9 mouse cellular contexts compared by ENCODE assay signal in the genomic region with DNA sequence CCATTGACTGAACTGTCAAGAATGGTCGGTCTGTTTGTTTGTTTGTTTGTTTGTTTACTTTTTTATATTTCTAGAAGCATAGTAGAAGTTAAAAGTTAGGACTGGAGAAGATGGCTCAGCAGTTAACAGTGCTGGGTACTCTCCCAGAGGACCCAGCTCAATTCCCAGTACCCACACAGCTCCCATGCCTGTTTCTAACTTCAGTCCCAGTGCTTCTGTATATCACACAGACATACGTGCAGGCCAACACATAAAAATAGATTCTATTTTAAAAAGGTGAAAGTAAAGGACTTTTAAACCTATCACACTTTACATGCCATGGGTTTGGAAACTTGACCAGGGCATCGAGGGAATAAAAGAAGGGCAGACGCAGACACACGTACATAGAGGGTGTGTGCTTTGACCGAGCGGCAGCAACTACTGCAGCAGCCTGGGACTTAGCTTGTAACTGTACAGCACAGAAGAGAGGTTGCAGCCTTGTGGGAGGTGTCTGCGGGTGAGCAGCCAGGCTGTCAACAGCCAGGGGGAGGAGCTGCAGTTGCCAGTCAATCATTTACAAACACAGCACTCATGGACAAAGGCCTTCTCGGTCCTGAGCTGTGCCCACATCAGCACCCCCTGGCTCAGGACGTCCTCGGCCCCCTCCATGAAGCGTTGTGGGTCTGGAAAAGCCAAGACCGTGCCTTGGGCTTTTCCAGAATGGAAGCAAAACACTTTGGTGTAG. TPM values are rescaled to one million over a fixed set of nuclear protein-coding genes. Genes with fewer than 3 reads are reported as not detected.
DNase-seq lines count a peak whose midpoint lies in the region; ATAC-seq lines count a peak whose summit lies in the region.
"Had no signal": no experiment of that assay in that cellular context is flagged by ENCODE, and none has a peak within 500 bp of the region (broad histone marks: within the 10 kb centered on the region; RNA-seq: fewer than 3 reads in every experiment).

No protein-coding gene starts in this region.

- peak; percentile 43 for DNase-seq in cerebellum, adult 9-10 months
- no peak for DNase-seq in cerebellum, adult 11 months
- DNase-seq in hindbrain, embryonic 10.5 days (ENCODE audit: low spot score) = peak; percentile 49
- DNase-seq in spleen, adult 18-20 months = no peak

- H3K4me3 ChIP-seq in embryonic facial prominence, embryonic 12.5 days = no peak overlapping the region
- peak overlapping the region; percentile 51 for H3K4me3 ChIP-seq in hindbrain, embryonic 10.5 days
- H3K4me3 ChIP-seq in limb, embryonic 13.5 days = no peak overlapping the region
- peak overlapping the region; percentile 67 for H3K4me3 ChIP-seq in midbrain, embryonic 16.5 days (ENCODE audit: low read depth, low read length)

- H3K27me3 ChIP-seq in embryonic facial prominence, embryonic 12.5 days = no peaks in the 10 kb centered on the region
- no peaks in the 10 kb centered on the region for H3K27me3 ChIP-seq in hindbrain, embryonic 10.5 days (ENCODE audit: insufficient read depth, poor library complexity, severe bottlenecking)
- no peaks in the 10 kb centered on the region for H3K27me3 ChIP-seq in limb, embryonic 13.5 days
- H3K27me3 ChIP-seq in midbrain, embryonic 16.5 days (ENCODE audit: control insufficient read depth, insufficient read depth, low read depth, low read length) = no peaks in the 10 kb centered on the region

- H3K4me2 ChIP-seq in embryonic facial prominence, embryonic 12.5 days (replicated peaks) = peak overlapping the region; percentile 1; the same call in 1 of the 2 replicates
- H3K4me2 ChIP-seq in limb, embryonic 13.5 days (replicated peaks) = peak overlapping the region; percentile 31; the same call in 1 of the 2 replicates
- peak overlapping the region; percentile 83 for H3K4me2 ChIP-seq in midbrain, embryonic 16.5 days (ENCODE audit: low read length)

- 39% methylated on average over 13 of the region's 13 CpGs for WGBS in embryonic facial prominence, embryonic 12.5 days
- 30% methylated on average over 13 of the region's 13 CpGs for WGBS in hindbrain, embryonic 10.5 days
- 42% methylated on average over 13 of the region's 13 CpGs for WGBS in limb, embryonic 13.5 days
- WGBS in midbrain, embryonic 16.5 days = 21% methylated on average over 13 of the region's 13 CpGs

- no peak overlapping the region for H3K27ac ChIP-seq in embryonic facial prominence, embryonic 12.5 days
- peak overlapping the region; percentile 76 for H3K27ac ChIP-seq in hindbrain, embryonic 10.5 days
- H3K27ac ChIP-seq in limb, embryonic 13.5 days = no peak overlapping the region
- H3K27ac ChIP-seq in midbrain, embryonic 16.5 days (ENCODE audit: low read length) = peak overlapping the region; percentile 64

- H3K4me1 ChIP-seq in embryonic facial prominence, embryonic 12.5 days = peaks cover 37% of the 10 kb centered on the region
- peaks cover 45% of the 10 kb centered on the region for H3K4me1 ChIP-seq in hindbrain, embryonic 10.5 days (replicated peaks)
- H3K4me1 ChIP-seq in limb, embryonic 13.5 days = peaks cover 30% of the 10 kb centered on the region
- peaks cover 43% of the 10 kb centered on the region for H3K4me1 ChIP-seq in midbrain, embryonic 16.5 days (ENCODE audit: control insufficient read depth, insufficient read depth, low read length)

- H3K9me3 ChIP-seq in embryonic facial prominence, embryonic 12.5 days = no peaks in the 10 kb centered on the region
- no peaks in the 10 kb centered on the region for H3K9me3 ChIP-seq in hindbrain, embryonic 10.5 days
- H3K9me3 ChIP-seq in limb, embryonic 13.5 days = no peaks in the 10 kb centered on the region
- H3K9me3 ChIP-seq in midbrain, embryonic 16.5 days (replicated peaks; ENCODE audit: control insufficient read depth, low read length, poor library complexity, severe bottlenecking) = no peaks in the 10 kb centered on the region

- no peaks in the 10 kb centered on the region for H3K36me3 ChIP-seq in embryonic facial prominence, embryonic 12.5 days
- H3K36me3 ChIP-seq in hindbrain, embryonic 10.5 days = 0 out of 2 replicates have a peak, but pooled peaks cover 9% of the 10 kb centered on the region
- H3K36me3 ChIP-seq in limb, embryonic 13.5 days = no peaks in the 10 kb centered on the region
- H3K36me3 ChIP-seq in midbrain, embryonic 16.5 days (ENCODE audit: control insufficient read depth, insufficient read depth, low read length) = no peaks in the 10 kb centered on the region

- no peak overlapping the region for H3K9ac ChIP-seq in embryonic facial prominence, embryonic 12.5 days
- peak overlapping the region; percentile 19; the same call in 1 of the 2 replicates for H3K9ac ChIP-seq in limb, embryonic 13.5 days
- H3K9ac ChIP-seq in midbrain, embryonic 16.5 days (ENCODE audit: low read depth, low read length) = peak overlapping the region; percentile 58

- ATAC-seq in embryonic facial prominence, embryonic 12.5 days (ENCODE audit: insufficient number of reproducible peaks, insufficient read depth, low FRiP score, low TSS enrichment) = no peak
- peak; percentile 55; the same call in 1 of the 2 replicates for ATAC-seq in limb, embryonic 13.5 days (ENCODE audit: low FRiP score, low read depth)
- no peak for ATAC-seq in midbrain, embryonic 16.5 days
- ATAC-seq in erythroblast, adult 5-6 weeks (replicated peaks; ENCODE audit: low FRiP score, poor library complexity, severe bottlenecking) = no peak

RNA-seq across cellular contexts. Expression of gene Rufy3, which starts 22.5 kb away (rescaled TPM):
- 31.6 and 40.2 TPM in 2 replicates for polyA plus RNA-seq in embryonic facial prominence, embryonic 12.5 days (2016; fragmentation: Nextera tagmentation; extraction: Ambion mirVana)
- polyA plus RNA-seq in hindbrain, embryonic 10.5 days (2016; fragmentation: Nextera tagmentation; extraction: Ambion mirVana) = 50.6 and 103 TPM in 2 replicates
- polyA plus RNA-seq in limb, embryonic 13.5 days (2015; fragmentation: Nextera tagmentation; extraction: Ambion mirVana) = 9.4 and 10.1 TPM in 2 replicates
- polyA plus RNA-seq in midbrain, embryonic 16.5 days (2015; fragmentation: Nextera tagmentation; extraction: Ambion mirVana) = 307 and 339 TPM in 2 replicates
- total RNA-seq in erythroblast, adult 5-6 weeks (2015; ENCODE audit: low replicate concordance) = 2.9 and 3.6 TPM in 2 replicates
- 3.7 and 6.7 TPM in 2 replicates for total RNA-seq in erythroblast, adult 5-6 weeks (2017; ENCODE audit: low replicate concordance)

RNA-seq across cellular contexts. Expression of gene Utp3, which starts 33.1 kb away (rescaled TPM):
- polyA plus RNA-seq in embryonic facial prominence, embryonic 12.5 days (2016; fragmentation: Nextera tagmentation; extraction: Ambion mirVana) = 65.0 and 76.6 TPM in 2 replicates
- 48.2 and 73.7 TPM in 2 replicates for polyA plus RNA-seq in hindbrain, embryonic 10.5 days (2016; fragmentation: Nextera tagmentation; extraction: Ambion mirVana)
- polyA plus RNA-seq in limb, embryonic 13.5 days (2015; fragmentation: Nextera tagmentation; extraction: Ambion mirVana) = 76.3 and 79.1 TPM in 2 replicates
- polyA plus RNA-seq in midbrain, embryonic 16.5 days (2015; fragmentation: Nextera tagmentation; extraction: Ambion mirVana) = 48.3 and 49.8 TPM in 2 replicates
- total RNA-seq in erythroblast, adult 5-6 weeks (2015; ENCODE audit: low replicate concordance) = 10.6 and 20.5 TPM in 2 replicates
- total RNA-seq in erythroblast, adult 5-6 weeks (2017; ENCODE audit: low replicate concordance) = 10.9 and 11.8 TPM in 2 replicates

RNA-seq across cellular contexts. Expression of gene Jchain, which starts 59.7 kb away (rescaled TPM):
- 0.23 and 0.27 TPM in 2 replicates for polyA plus RNA-seq in embryonic facial prominence, embryonic 12.5 days (2016; fragmentation: Nextera tagmentation; extraction: Ambion mirVana)
- polyA plus RNA-seq in hindbrain, embryonic 10.5 days (2016; fragmentation: Nextera tagmentation; extraction: Ambion mirVana) = 0.34 TPM in 1 of 2 replicates, not detected in the other
- 0.27 TPM in 1 of 2 replicates, not detected in the other for polyA plus RNA-seq in limb, embryonic 13.5 days (2015; fragmentation: Nextera tagmentation; extraction: Ambion mirVana)
- polyA plus RNA-seq in midbrain, embryonic 16.5 days (2015; fragmentation: Nextera tagmentation; extraction: Ambion mirVana) = 0.20 and 0.44 TPM in 2 replicates
- 73.6 and 78.4 TPM in 2 replicates for total RNA-seq in erythroblast, adult 5-6 weeks (2015; ENCODE audit: low replicate concordance)
- 36.3 and 37.8 TPM in 2 replicates for total RNA-seq in erythroblast, adult 5-6 weeks (2017; ENCODE audit: low replicate concordance)
- polyA plus RNA-seq: C2C12 had no signal

Comparison
In these comparisons a context has a peak if more than half of its experiments do, and no peak if none do; other contexts are left out.
1. DNase-seq: peak in cerebellum, adult 9-10 months (single experiment) and hindbrain, embryonic 10.5 days (single experiment); none in cerebellum, adult 11 months (single experiment) and spleen, adult 18-20 months (0 of 2).
2. H3K27ac ChIP-seq: peak in hindbrain, embryonic 10.5 days (single experiment) and midbrain, embryonic 16.5 days (single experiment); none in embryonic facial prominence, embryonic 12.5 days (single experiment) and limb, embryonic 13.5 days (single experiment).
3. H3K4me2 ChIP-seq: peak in every context shown above with its lines; median percentile 83 in midbrain, embryonic 16.5 days; 31 in limb, embryonic 13.5 days; 1 in embryonic facial prominence, embryonic 12.5 days.
4. H3K4me3 ChIP-seq: peak in hindbrain, embryonic 10.5 days (single experiment) and midbrain, embryonic 16.5 days (single experiment); none in embryonic facial prominence, embryonic 12.5 days (single experiment) and limb, embryonic 13.5 days (single experiment).